Comparison of ENCODE assay signal across 8 mouse cellular contexts in the genomic region with DNA sequence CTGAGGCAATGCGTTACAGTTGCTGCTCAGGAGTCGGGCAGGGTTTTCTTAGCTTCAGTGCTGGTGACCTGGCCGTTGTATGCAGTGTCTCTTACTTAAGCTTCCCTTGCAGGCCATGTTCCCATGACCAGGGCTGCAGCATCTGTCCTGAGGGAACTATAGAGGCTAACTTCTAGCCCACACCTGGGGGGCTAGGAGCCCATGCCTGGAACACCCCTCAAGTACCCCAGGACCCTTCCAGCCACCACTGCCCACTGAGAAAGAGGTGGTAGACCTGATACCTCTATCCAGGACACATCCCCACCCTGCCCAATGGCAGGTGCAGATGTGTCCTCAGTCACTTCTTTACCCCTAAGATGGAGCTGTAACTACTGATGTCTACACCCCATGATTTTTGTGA. TPM values are rescaled to one million over a fixed set of nuclear protein-coding genes. Genes with fewer than 3 reads are reported as not detected.
DNase-seq lines count a peak whose midpoint lies in the region; ATAC-seq and TF ChIP-seq lines count a peak whose summit lies in the region.

No protein-coding gene starts in this region.

- no peak for DNase-seq in cerebellum, adult 2 months
- no peak for DNase-seq in cerebellum, adult 9-10 months
- DNase-seq in testis, postnatal 14 days (ENCODE audit: low spot score), result no peak
- DNase-seq in liver, result peak; percentile 35
- DNase-seq in adrenal gland, adult (ENCODE audit: inconsistent age in 2 of 2, low spot score in 1 of 2), result no peak

- ATAC-seq in stomach, embryonic 16.5 days (ENCODE audit: insufficient read depth, low FRiP score), result no peak
- ATAC-seq in megakaryocyte-erythroid progenitor cell, adult 5-6 weeks (replicated peaks; ENCODE audit: low FRiP score, low TSS enrichment, poor library complexity, severe bottlenecking), result no peak

- 4% methylated on average over 3 of the region's 3 CpGs for WGBS in cerebellum, adult 2 months
- 16% methylated on average over 3 of the region's 3 CpGs for WGBS in stomach, embryonic 16.5 days

- peak overlapping the region; percentile 88 for H3K4me2 ChIP-seq in stomach, embryonic 16.5 days (ENCODE audit: low read depth, low read length)

- H3K9ac ChIP-seq in stomach, embryonic 16.5 days (ENCODE audit: low read length), result peak overlapping the region; percentile 81

- H3K36me3 ChIP-seq in testis, adult 2 months (ENCODE audit: control insufficient read depth, insufficient read depth, low read length), result no peaks in the 10 kb centered on the region
- no peaks in the 10 kb centered on the region for H3K36me3 ChIP-seq in stomach, embryonic 16.5 days (ENCODE audit: control insufficient read depth, insufficient read depth, low read length)

- H3K9me3 ChIP-seq in stomach, embryonic 16.5 days (replicated peaks; ENCODE audit: control insufficient read depth, low read length), result no peaks in the 10 kb centered on the region

- no peaks in the 10 kb centered on the region for H3K27me3 ChIP-seq in cerebellum, adult 2 months (ENCODE audit: control insufficient read depth, insufficient read depth, low read length)
- no peaks in the 10 kb centered on the region for H3K27me3 ChIP-seq in testis, adult 2 months (ENCODE audit: control insufficient read depth, insufficient read depth, low read length)
- H3K27me3 ChIP-seq in stomach, embryonic 16.5 days (ENCODE audit: control insufficient read depth, insufficient read depth, low read length), result no peaks in the 10 kb centered on the region

- H3K4me1 ChIP-seq in cerebellum, adult 2 months (ENCODE audit: control insufficient read depth, insufficient read depth, low read length), result peaks cover 20% of the 10 kb centered on the region
- H3K4me1 ChIP-seq in testis, adult 2 months (ENCODE audit: control insufficient read depth, insufficient read depth, low read length), result peaks cover 14% of the 10 kb centered on the region
- H3K4me1 ChIP-seq in stomach, embryonic 16.5 days (ENCODE audit: control insufficient read depth, insufficient read depth, low read length), result peaks cover 26% of the 10 kb centered on the region

- peak overlapping the region; percentile 75 for H3K4me3 ChIP-seq in cerebellum, adult 2 months (replicated peaks; ENCODE audit: insufficient read depth, low read depth, low read length)
- peak overlapping the region; percentile 96 for H3K4me3 ChIP-seq in testis, adult 2 months (ENCODE audit: control insufficient read depth, low read depth, low read length)
- peak overlapping the region; percentile 76 for H3K4me3 ChIP-seq in stomach, embryonic 16.5 days (replicated peaks; ENCODE audit: low read length)

- peak overlapping the region; percentile 65; the same call in 1 of the 2 replicates for H3K27ac ChIP-seq in cerebellum, adult 2 months (ENCODE audit: insufficient read depth, low read length)
- H3K27ac ChIP-seq in testis, adult 2 months (ENCODE audit: control insufficient read depth, insufficient read depth, low read depth, low read length), result no peak overlapping the region
- H3K27ac ChIP-seq in stomach, embryonic 16.5 days (ENCODE audit: low read length), result peak overlapping the region; percentile 94

- TF ChIP-seq POLR2A in cerebellum, adult 2 months (IDR thresholded peaks at IDR 0.05; ENCODE audit: borderline replicate concordance, insufficient read depth, low read length), result no peak
- TF ChIP-seq POLR2A in testis, adult 2 months (IDR thresholded peaks at IDR 0.05; ENCODE audit: control insufficient read depth, low read depth, low read length), result no peak

- no peak for TF ChIP-seq CTCF in cerebellum, adult 2 months (IDR thresholded peaks at IDR 0.05; ENCODE audit: borderline replicate concordance, insufficient read depth, low read depth, low read length)
- no peak for TF ChIP-seq CTCF in testis, adult 2 months (IDR thresholded peaks at IDR 0.05; ENCODE audit: control insufficient read depth, insufficient read depth, insufficient replicate concordance, low read depth, low read length)

RNA-seq across cellular contexts. Expression of gene Hk1, which starts 38.7 kb away (rescaled TPM):
- 206 and 213 TPM in 2 replicates for polyA plus RNA-seq in cerebellum, adult 2 months (2012; rRNA removed)
- polyA plus RNA-seq in testis, adult 2 months (2012; rRNA removed), result 853 and 878 TPM in 2 replicates
- polyA plus RNA-seq in stomach, embryonic 16.5 days (2015; fragmentation: Nextera tagmentation; extraction: Ambion mirVana), result 55.0 and 67.0 TPM in 2 replicates
- 212 and 217 TPM in 2 replicates for total RNA-seq in megakaryocyte-erythroid progenitor cell, adult 5-6 weeks (2014; fragmentation: Nextera tagmentation)
- total RNA-seq in megakaryocyte-erythroid progenitor cell, adult 5-6 weeks (2017), result 295 and 330 TPM in 2 replicates
